Mouse (Mus musculus) gonadal fat pad, adult 2 months (tissue): Measurements from ENCODE around the gene Pla2g4f. TPM values are rescaled to one million over a fixed set of nuclear protein-coding genes. Genes with fewer than 3 reads are reported as not detected.

Source experiments
- DNase-seq: peaks from one replicate; pipeline ENCODE4 v3.0.0-alpha.2; 2012; ENCODE audit warnings: low read depth
- polyA plus RNA-seq: library from polyadenylated mRNA; depleted of rRNA; stranded (reverse); fragments of >200 nt; gene quantifications from 2 replicates; pipeline ENCODE4 v1.2.3, GENCODE M21; 2012; rRNA removed

The Pla2g4f gene
- polyA plus RNA-seq, 1 experiment: 6.8 TPM

DNA sequence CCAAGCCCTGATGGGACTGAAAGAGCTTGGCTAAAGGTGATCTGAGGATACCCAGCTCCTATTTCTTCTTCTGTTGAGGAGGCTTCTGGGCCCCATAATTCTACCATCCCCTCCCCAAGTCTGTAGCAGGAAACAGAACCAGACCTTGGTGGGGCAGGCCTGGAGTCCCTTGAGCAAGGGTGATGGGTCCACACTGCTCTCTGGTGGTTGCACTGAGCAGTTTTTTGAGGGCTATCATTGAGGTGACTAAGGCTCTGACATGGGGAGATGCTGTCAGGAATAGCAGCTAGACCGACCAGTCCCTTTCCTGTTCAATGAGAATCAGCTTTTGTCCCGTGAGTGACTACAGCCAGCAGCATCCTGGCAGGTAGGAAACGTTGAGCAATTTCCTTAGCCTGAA, 32.7 kb downstream of the Pla2g4f start:
- no peak for DNase-seq

GRCm38 (mm10) chr2:120279961-120280360, 34.0 kb downstream of the Pla2g4f start:
- no peak for DNase-seq

- DNase-seq: no peak
Observed at GRCm38 (mm10) chr2:120276951-120277350, 37.0 kb downstream of the Pla2g4f start.

- DNase-seq: no peak
Observed at GRCm38 (mm10) chr2:120268635-120269034, 45.3 kb downstream of the Pla2g4f start.

GRCm38 (mm10) chr2:120265523-120265922, 48.4 kb downstream of the Pla2g4f start:
- DNase-seq: no peak

DNA sequence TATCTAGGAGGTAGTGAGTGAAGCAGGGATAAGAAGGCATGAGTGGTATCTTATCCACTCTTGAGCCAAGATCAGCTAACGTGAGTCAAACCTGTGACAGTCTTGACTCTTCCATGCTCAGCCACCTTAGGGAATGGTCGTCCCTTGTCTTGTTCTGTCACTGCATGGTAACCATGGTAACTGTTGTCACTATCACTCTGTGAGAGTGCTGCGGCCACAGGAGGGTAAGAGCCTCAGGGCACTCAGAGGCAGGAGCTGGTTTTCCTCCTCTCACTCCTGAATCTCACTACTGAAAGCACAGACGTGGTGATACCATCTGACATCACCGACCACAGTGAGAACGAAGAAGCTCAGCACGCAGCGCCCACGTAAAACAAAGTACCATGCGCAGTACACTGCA, 49.1 kb downstream of the Pla2g4f start:
- DNase-seq: no peak

DNA sequence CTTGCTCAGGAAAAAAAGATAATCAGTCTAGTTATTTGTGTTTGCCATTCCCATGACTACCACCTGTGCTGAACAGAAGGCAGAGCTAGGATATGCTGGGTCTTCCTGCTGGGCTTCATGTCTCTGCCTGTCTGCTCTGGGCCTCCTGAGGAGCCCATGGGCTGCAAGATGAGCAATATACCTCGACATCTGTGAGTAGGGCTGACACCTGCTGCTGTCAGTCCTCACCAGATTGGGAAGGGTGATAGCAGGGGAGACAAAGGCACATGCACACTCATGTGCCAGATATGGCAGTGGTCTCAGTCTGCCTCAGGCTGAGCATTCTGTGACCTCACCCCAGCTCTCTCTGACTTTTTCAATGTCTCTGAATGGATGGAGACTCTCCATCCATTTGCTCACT, 51.1 kb downstream of the Pla2g4f start:
- no peak for DNase-seq

DNA sequence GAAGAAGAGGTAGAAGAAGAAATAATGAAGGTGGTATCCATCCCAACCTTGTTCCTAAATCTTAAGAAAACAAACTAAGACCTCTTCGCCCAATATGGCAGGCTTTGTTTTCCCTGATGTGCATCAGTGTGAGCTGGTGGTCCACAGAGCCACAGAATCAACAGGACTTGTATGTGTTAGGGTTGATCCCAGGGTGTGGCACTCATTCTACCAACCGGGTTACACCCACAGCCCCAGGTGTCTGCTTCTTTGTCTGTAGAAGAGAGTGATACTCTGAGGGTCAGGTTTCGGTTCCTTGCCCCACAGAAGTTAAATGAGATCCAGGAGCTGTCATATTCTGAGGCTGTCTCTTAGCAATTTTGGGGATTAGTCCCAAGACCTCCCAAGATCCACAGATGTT, 52.6 kb downstream of the Pla2g4f start:
- DNase-seq: no peak

- DNase-seq: no peak
Observed at GRCm38 (mm10) chr2:120256259-120256658, 57.7 kb downstream of the Pla2g4f start.

DNA sequence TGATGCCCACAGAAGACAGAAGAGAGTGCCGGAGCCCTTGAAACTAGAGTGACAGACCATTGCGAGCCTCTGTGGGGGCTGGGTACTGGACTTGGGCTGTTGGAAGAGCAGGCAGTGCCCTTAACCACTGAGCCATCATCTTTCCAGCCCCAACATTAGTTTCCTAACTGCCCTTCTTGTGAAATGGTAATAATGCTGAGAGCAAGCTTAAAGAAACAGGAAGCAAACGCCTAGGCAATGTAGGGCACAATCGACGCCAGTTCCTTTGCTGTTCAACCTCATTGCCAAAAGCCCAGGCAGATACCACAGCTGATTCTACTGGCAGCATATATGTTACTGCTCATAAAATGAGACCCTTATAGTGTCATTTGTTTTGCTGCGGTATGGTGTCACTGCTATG, 61.3 kb downstream of the Pla2g4f start:
- no peak for DNase-seq

Other genes starting within 250 kb of the Pla2g4f start
- gene Ehd4, start 159.6 kb downstream of the Pla2g4f start, polyA plus RNA-seq: 31.2 and 33.1 TPM in 2 replicates
- 0.22 and 1.5 TPM in 2 replicates for gene Pla2g4e, start 68.8 kb downstream of the Pla2g4f start, polyA plus RNA-seq
- 0.05 and 0.07 TPM in 2 replicates for gene Pla2g4d, start 25.0 kb downstream of the Pla2g4f start, polyA plus RNA-seq
- 23.4 and 27.6 TPM in 2 replicates for gene Vps39, start 39.0 kb upstream of the Pla2g4f start, polyA plus RNA-seq
- gene Ganc, start 89.7 kb upstream of the Pla2g4f start, polyA plus RNA-seq: 20.1 and 27.0 TPM in 2 replicates
- gene Tmem87a, start 89.9 kb upstream of the Pla2g4f start, polyA plus RNA-seq: 12.9 and 13.8 TPM in 2 replicates
- 12.0 and 25.0 TPM in 2 replicates for gene Capn3, start 141.9 kb upstream of the Pla2g4f start, polyA plus RNA-seq
- 71.4 and 83.2 TPM in 2 replicates for gene Zfp106, start 249.7 kb upstream of the Pla2g4f start, polyA plus RNA-seq